Mouse (Mus musculus) lung, postnatal 14 days (tissue): Measurements from ENCODE around the gene Golga5.

Experiments
- DNase-seq: peaks from one replicate; pipeline ENCODE4 v3.0.0; 2021

Golga5 gene

GRCm38 (mm10) chr12:102468894-102469764, at the start of gene Golga5:
TSS of gene Golga5 (plus strand) at chr12:102469135.
- DNase-seq: peak; percentile 98

GRCm38 (mm10) chr12:102419544-102419943, 49.4 kb upstream of the Golga5 start:
- no peak for DNase-seq

GRCm38 (mm10) chr12:102420168-102420890, 48.6 kb upstream of the Golga5 start:
- no peak for DNase-seq

- peak; percentile 74 for DNase-seq
Measured at GRCm38 (mm10) chr12:102422065-102422464, 46.9 kb upstream of the Golga5 start.

GRCm38 (mm10) chr12:102422623-102423320, 46.2 kb upstream of the Golga5 start:
- no peak for DNase-seq

DNA sequence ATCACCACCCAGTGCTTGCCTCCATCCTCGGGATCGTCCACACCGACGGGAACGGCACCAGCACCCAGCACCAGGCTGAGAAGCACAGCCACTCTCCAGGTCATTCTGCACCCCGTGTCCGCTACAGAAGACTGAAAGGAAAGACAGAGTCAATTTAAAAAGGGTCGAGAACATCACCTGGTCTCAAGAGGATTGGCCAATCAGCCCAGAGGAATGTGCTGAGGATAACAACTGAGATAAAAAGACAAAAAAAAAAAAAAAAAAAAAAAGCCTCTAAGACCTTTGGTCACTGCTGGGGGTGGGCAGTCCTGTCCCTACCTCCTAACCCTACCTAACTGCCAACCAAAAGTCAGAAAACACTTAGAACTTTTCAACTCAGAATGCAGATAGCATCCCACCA, 45.3 kb upstream of the Golga5 start:
- no peak for DNase-seq

DNA sequence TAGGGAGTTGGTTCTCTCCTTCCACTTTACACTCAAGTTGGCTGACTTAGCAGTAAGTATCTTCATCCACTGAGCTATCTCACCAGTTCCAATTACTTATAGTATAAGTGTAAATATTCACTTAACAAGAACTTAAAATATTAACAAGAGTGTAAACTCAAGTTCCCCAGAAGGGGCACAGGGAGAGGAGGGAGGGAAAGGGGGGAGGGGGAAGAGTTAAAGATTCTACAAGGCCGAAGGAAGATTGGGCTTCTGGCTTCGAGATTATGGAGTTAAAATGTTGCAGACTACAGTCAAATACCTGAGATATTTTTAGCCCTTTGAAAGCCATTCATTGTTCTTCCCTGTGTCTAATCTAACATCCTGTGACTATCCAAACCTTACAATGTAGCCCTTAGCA, 44.5 kb upstream of the Golga5 start:
- DNase-seq: no peak

DNA sequence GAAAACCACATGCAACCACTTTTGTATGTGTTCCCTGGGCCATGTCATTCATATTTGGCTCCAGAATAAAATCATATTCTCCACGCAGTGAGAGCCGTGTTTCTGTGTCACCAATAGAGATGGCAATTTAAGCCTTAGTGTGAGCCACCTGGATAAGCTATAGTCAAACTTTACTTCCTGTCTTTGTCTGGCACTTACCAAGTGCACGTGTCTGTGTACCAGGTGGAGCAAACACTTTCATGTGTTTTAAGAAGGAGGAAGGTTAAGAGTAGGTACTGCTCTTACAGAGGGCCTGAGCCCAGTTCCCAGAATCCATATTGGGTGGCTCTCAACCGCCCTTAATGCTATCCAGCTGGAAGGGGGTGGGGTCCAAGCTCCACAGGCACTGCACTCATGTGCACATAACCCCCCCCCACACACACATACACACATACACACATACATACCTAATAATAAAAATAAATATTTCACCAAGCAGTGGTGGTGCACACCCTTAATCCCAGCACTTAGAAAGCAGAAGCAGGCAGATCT, 43.8 kb upstream of the Golga5 start:
- no peak for DNase-seq

DNA sequence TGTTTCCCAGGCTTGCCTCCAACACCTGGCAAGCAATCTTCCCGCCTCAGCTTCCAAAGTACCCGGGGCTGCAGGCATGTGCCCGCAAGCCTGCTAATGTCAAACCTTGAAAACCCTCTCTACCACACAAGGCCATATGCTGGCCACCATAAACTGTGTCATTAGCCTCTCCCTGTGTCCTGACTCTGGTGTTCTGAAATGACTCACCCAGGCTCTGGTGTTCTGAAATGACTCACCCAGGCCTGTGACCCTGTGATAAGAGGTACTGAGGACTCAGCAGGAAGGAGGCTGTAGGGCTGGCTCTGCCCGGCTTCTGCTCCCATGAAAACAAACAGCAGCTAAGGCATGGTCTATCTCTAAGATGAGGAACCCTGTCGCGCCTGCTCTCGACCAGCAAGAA, 42.6 kb upstream of the Golga5 start:
- DNase-seq: no peak

DNA sequence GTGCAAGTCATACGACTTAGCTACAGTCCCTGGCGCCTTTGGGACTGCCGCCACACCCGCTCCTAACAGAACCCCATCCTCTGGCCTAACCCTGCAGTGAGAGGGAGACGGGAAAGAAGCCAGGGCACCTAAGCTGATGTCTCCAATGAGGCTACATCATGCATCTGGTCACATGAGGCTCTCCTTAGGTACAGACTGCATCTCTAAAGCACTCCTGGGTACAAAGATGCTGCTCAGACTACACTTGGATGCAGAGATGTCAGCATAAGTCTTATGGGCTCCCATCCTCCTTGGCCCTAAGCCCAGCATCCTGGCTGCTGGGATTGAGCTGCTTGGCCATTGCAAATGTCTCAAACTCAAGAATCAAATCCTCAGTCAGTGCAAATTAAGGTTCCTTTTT, 39.3 kb upstream of the Golga5 start:
- no peak for DNase-seq

GRCm38 (mm10) chr12:102430228-102430627, 38.7 kb upstream of the Golga5 start:
- DNase-seq: no peak

DNA sequence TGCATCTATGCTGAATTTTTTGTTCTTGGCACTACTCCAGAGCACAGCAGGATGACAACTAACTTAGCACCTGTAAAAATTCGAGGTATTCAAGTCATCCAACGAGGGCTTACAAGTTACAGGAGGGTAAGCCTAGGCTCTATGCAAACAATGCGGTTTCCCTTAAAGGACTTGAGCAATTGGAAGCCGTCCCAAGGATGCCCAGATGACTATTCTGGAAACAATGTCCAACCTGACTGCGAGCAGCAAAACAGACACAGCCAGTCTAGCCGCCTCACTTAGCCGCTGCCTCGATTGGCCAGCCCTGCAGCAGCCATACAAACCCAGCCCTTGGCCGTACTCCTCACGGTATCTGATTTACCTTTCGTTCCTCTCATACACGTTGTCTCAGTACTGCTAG, 36.7 kb upstream of the Golga5 start:
- DNase-seq: no peak

DNA sequence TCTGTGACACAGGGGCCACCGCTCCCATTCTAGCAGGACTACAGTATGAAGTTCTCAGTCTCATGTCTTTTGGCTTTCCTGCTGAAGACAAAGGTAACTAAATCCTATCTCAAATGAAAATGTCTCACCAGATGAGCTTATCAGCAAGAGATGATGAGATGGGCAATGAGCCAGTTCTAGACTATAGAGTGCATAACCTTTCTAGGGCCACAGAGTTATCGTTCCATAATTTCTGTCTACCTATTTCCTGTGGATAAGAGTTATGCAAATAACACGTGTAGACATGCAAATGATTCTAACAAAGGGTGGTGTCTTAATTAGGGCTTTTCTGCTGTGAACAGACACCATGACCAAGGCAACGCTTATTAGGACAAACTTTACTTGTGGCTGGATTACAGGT, 34.8 kb upstream of the Golga5 start:
- no peak for DNase-seq

DNA sequence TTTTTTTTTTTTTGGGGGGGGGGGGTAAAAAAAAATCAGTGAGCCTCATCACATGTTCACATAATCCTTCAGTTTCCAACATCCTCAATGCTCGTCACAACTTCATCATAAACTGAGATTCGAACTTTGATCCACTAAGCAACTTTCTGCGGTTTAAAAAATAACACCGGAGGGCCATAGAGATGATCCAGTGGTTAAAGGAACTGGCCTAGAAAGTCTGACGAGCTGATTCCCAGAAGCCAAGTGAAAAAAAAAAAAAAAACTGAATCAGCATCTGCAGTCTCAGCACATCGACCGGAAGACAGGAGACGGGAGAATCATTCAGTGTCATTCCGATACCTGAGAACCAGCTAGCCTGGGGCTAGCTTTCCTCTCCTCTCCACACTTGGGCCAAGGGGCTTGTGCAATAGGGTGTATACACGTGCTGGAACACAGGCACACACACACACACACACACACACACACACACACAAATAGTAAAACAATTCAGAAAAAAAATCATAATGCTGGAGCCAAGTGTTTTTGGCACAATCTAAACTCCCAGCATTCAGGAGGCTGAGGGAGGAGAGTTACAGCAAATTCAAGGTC, 31.9 kb upstream of the Golga5 start:
- no peak for DNase-seq

- DNase-seq: no peak
Measured at GRCm38 (mm10) chr12:102437952-102438351, 31.0 kb upstream of the Golga5 start.

DNA sequence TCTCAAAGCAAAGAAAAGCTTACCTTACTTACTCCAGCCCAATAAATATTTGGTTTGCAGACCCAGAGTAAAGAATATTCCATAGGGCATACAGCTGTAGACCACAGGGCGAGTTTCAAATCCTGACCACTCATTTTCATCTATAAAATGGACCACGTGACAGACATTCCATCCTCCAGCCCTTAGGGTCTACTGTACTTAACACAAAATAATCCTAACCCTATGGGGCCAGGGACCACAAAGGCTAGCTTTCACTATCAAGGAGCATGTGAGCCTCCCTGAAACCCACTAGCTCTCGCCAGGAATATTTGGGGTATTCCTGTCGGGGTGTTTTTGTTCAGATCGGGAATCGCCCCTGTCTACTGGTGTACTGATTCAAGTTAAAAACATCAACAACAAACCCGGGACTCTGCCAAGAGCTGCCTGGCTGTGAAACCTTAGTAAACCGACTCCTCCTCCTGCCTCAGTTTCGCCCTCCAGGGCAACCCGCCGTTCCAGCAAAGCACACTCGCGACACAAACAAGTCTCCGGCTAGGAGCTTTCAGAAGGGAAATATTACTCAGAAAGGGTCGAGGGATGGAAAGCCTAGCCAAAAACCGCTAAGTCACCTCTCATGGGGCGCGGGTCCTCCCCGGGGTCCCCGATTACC, 29.8 kb upstream of the Golga5 start:
- no peak for DNase-seq

DNA sequence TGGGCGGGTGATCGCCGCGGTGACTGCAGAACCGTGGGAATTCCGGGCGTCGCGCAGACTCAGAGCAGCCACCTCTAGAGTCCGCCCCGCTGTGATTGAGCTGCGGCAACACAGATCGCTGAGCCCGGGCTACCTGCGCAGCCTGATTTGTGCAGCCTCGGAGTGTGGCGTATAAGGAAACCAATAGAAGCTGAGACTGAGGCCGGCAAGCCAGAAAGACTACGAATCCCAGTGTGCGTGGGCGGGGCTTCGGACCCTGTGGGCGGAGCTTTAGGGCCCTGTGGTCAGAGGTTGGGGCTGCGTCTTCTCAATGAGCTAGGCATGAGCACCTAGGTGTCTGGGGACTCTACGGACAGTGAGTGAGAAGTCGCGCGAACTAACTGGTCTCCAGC, 29.3 kb upstream of the Golga5 start, which contains the start of gene Lgmn:
TSS of gene Lgmn (minus strand) at position 182 of the 392 bp plus-strand sequence.
- DNase-seq: peak; percentile 99

DNA sequence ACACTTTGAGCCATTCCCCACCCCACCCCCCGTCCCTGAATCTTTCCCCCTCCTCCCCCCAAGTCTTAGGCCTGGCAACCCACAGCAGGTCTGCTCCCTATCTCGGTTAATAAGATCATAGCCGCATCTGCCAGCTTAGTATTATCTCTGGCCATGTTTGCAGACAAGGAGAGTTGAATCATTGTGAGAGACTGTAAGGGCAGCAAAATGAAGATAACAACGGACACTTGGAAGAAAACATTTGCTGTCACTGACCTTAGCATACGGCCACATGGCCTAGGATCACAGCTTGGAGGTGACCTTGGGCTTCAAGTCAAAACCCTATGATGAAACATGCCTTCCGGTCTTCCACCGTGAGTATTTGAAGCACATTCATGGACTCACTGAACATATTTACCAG, 28.4 kb upstream of the Golga5 start:
- no peak for DNase-seq

DNA sequence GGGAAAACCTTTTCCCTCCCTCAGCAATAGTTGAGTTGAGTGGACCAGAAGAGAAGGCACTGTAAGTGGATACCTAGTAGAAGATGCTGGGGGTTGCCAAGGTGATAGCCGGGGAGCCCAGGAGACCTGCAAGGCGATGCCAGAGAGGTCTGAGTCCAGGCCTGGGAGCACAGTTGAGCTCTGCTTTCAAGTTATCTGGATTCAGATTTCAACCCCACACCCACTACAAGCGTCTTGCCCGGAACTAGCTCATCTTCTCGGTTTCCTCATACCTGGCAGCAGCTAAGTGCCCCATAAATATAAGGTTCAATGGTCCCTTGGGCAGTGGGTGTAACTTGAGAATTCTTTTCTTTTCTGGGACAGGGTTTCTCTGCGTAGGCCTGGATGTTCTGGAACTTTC, 27.8 kb upstream of the Golga5 start:
- no peak for DNase-seq

GRCm38 (mm10) chr12:102442639-102443038, 26.3 kb upstream of the Golga5 start:
- no peak for DNase-seq

DNA sequence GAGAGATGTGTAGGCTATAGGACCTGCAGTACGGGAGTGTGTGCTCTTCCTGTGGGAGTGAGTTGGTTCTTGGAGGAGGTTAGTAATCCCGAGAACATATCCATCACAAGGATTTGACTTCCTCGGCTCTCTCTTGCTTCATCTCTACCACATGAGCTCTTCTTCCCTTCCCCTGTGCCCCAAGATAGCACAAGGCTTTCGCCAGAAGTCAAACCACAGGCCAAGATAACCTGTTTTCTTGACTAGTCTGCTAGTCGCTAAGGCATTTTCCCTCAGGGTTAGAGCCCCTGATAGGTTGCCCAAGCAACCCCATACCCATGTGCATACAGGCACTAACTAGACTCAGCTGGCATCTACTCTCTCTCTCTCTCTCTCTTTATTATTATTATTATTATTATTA, 25.3 kb upstream of the Golga5 start:
- no peak for DNase-seq

GRCm38 (mm10) chr12:102445436-102445835, 23.5 kb upstream of the Golga5 start:
- DNase-seq: no peak
